Mouse (Mus musculus) frontal cortex, postnatal 14 days (tissue): ENCODE data around the gene Npas2.
A peak's percentile ranks its signal among the peaks of the same experiment; 100 is the strongest.

Experiments used
- DNase-seq, 2 experiments: peaks; one replicate each; pipeline ENCODE4 v3.0.0; 2022; ENCODE audit warnings: low spot score in 2 of 2

Gene Npas2

DNA sequence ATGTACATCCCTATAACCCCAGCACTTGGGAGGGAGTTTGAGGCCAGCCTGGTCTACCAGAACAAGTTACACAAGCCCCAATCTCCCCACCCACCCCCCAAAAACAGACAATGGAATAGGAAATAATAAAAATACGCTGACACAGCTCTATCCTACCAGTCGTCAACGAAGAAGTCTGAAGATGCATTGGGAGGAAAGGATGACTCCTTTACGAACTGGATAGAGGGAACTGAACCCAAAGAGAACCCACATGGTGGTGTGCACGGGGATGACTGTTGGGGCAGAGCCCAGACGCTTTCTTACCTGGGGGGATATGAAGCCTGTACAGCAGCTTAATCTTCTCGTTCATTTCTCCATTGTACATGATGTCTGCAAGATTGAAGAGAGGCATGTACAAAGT is 182.6 kb downstream of the Npas2 start:
- DNase-seq, result no peak

- DNase-seq, result no peak
These were observed 183.3 kb downstream of the Npas2 start for GRCm38 (mm10) chr1:39376726-39377240.

GRCm38 (mm10) chr1:39378540-39378939 is 185.0 kb downstream of the Npas2 start:
- DNase-seq, result no peak

GRCm38 (mm10) chr1:39379021-39379420 is 185.5 kb downstream of the Npas2 start:
- no peak for DNase-seq

DNA sequence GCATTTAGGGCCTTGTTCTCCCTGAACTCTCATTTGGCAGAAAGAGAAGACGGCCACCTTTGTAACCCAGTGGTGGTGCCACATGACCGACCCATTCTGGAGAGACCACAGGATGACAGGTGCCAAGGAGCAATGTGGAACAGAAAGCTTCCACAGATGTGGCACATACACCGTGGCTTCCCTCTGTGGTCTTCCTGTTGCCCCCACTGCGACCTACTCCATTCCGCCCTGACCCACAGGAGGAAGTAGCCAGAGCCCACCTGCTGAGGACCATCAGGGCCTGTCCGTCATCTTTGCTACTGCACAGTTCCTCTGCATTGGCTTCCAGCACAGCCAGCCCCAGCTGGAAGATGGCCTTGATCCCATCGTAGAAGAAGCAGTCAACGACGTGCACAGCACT is 187.5 kb downstream of the Npas2 start:
- DNase-seq, result no peak

DNA sequence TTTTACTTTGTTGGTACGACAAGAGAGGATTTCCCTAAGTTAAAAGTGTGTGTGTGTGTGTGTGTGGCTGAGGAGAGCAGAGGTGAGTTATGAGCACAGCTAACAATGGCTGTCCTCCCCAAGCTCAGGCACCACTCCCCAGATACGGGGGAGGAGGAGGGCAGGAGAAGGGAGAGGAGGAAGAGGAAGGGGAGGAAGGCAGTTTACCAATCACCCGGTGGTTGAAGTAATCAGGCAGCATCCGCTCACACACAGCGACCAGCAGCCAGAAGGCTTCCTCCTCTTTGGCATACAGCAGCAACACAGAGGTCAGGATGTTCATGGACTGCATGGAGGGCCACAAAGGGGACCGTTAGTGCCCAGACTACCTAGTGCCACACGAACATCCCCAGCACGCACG is 191.4 kb downstream of the Npas2 start:
- DNase-seq, result no peak

DNA sequence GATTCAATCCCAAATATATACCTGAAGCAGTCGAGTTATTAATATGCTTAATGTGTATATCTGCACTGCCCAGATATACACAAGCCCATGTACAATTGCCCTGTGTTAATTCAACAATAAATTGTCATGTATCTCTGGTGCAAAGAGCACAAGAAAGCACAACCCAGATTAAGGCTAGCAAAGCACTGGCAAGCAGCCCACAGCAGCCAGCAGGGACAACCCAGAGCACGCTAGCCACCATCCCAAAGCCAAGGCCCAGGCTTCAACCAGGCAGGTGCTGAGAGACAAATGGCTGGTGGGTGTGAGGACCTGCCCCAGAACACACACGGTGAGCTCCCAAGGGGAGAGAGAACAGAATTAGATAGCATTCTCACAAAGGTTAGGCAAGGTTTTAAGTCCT is 192.9 kb downstream of the Npas2 start:
- no peak for DNase-seq

DNA sequence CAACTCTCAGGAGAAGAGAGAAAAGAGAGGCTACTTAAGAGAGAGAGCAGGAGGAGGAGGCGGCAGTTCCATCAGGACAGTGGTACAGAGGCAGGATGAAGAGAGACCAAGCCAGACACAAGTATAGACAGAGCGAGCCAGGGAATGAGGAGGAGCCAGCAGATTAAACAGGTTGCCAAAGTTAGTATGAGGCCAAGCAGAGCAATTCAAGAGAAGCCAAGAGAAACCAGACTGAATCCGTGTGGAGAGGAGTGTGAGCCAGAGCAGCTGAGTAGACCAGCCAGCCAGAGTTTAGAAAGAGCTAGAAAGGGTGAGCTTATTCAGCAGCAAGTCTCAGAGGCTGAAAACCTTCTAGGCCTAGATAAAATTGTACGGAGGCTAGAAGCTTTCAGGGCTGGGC is 194.0 kb downstream of the Npas2 start:
- DNase-seq, result no peak

GRCm38 (mm10) chr1:39388163-39388562 is 194.6 kb downstream of the Npas2 start:
- DNase-seq, result no peak

- no peak for DNase-seq
These were observed 195.8 kb downstream of the Npas2 start for GRCm38 (mm10) chr1:39389338-39389737.

GRCm38 (mm10) chr1:39391652-39392051 is 198.1 kb downstream of the Npas2 start:
- no peak for DNase-seq

DNA sequence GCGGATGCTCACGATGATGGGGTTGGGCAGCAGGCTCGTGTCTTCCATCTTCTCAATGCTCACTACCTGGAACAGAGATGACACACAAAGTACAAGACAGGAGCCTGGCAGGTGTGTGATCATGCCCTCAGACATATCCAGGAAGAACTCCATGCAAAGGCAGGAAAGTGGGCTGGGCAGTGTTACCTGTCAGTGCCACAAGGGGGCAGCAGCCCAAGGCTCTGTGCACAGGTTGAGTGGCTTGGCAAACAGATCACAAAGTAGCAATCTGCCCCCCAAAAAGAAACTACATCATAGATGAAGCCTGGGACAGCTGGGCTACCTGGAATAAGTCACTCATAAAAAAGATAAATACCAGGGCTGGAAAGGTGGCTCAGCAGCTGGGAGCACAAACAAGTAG is 198.7 kb downstream of the Npas2 start:
- DNase-seq, result peak; percentile 56 to 85

DNA sequence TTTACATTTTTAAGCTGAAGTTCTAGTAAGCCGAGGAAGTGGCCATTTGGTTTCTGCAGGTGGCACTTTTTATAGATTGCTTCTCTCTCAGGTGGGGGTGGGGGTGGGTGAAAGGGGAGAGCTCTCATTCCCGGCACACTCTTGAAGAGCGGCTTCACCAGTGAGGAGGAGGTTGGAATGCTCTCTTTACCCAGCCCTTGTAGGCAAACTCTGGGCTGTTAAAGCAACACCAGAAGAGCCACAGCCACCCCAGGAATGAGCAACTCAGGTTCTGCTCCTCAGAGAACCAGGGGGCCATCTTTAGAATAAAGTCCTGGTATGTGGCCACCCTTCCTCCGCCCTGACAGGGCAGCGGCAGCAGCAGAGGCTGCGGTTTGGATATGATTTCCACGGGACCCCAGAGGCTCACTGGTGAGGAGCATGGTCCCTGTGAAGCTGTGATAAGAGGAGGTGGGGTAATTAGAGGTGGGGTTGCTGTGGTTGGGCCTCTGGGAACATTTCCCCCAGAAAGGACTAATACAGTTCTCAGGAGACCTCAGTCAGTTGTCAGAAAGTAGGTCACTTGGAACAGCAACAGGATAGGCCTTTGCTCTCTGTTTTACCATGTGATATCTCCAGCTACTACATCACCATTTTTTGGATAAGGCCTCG is 199.8 kb downstream of the Npas2 start:
- DNase-seq, result no peak

GRCm38 (mm10) chr1:39394096-39394495 is 200.6 kb downstream of the Npas2 start:
- DNase-seq, result no peak

- DNase-seq, result no peak
These were observed 201.1 kb downstream of the Npas2 start for GRCm38 (mm10) chr1:39394650-39395049.

DNA sequence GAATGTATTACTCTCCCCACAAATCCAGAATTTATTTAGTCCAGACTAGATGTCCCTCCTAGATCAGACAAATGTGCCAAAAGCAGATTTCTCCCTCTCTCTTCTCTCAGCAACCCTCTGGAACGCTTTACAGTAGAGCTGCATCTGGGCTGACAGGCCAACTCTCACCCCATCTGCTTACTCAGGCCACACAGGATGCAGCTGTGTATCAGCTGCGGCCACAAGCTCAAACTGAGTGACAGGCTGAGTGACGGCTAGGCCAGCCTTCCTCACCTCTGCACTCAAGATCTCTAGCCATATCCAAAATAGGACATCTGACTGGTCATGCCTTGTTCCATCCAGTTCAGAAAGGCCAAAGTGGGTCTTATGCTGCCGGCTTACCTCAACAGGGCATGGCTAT is 202.8 kb downstream of the Npas2 start:
- no peak for DNase-seq

DNA sequence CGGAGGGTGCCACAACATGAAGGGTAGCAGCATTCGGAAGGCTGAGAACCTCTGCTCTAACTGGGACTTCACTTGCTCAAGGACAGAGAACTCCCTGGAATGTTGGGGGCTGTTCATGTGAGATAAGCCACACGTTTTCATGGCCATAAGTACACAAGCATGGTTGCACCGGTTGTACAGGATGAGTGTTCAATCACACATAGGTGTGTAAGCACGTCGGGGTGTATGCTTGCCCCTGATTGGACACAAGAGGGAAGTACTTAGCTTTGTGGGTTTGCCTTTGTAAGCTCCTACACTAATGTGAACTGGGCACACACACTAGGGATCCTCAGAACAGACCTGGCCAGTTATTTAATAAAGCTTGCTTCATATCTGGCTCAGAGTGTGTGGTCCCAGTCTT is 204.8 kb downstream of the Npas2 start:
- no peak for DNase-seq

- DNase-seq, result no peak
These were observed 205.7 kb downstream of the Npas2 start for GRCm38 (mm10) chr1:39399228-39399627.

DNA sequence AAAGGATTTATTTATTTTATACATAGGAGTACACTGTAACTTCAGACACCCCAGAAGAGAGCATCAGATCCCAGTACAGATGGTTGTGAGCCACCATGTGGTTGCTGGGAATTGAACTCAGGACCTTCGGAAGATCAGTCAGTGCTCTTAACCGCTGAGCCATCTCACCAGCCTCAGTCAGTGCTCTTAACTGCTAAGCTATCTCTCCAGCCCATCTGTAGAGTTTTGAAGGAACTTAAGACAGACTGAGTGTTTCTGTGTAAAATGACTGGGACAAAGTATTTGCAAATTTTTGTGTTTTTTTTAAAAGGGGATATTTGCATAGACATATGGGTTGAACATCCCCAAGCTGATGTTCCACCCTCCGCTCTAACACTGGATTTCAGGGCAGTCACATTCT is 206.6 kb downstream of the Npas2 start:
- no peak for DNase-seq

- DNase-seq, result no peak
These were observed 213.6 kb downstream of the Npas2 start for GRCm38 (mm10) chr1:39407108-39407507.

GRCm38 (mm10) chr1:39408123-39408522 is 214.6 kb downstream of the Npas2 start:
- DNase-seq, result no peak

DNA sequence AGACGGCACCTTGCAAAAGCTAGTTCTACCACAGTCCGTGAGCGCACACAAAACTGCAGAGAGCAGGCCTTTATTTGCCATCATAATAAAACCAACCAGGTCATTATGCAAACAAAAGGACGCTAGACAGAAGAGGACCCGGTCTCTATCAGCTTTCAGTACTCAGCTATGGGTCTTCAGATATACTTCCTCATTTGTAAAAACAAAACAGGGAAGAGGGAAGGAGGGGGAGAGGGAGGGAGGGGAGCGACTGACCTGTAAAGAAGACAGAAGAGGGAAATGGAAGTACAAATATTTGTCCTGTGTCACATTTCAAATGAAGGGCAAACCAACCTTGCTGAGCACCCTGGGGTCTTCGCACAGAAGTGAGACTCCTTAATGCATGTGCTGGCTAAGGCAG is 215.1 kb downstream of the Npas2 start:
- DNase-seq, result no peak

GRCm38 (mm10) chr1:39410085-39410821 is 216.7 kb downstream of the Npas2 start:
- DNase-seq, result no peak
